Mouse (Mus musculus) kidney, embryonic 14.5 days (tissue): Measurements from ENCODE around the gene Ppp1r16b. TPM values are rescaled to one million over a fixed set of nuclear protein-coding genes. Genes with fewer than 3 reads are reported as not detected.

Source experiments
- ATAC-seq: fragments of 200-750 bp; cut with Nextera tagmentation; 2 replicates; pipeline ENCODE4 v1.8.0; 2017; ENCODE audit warnings: moderate number of reproducible peaks, mild to moderate bottlenecking, moderate TSS enrichment, moderate library complexity; ENCODE audit not compliant: low FRiP score, low TSS enrichment
- H3K27ac ChIP-seq: fragments of 300-500 bp; sonication (generic); 2 replicates; pipeline ENCODE4 v1.5.1; 2014; ENCODE audit warnings: low read depth, mild to moderate bottlenecking, low read length, moderate library complexity, mixed read lengths
- H3K27me3 ChIP-seq: fragments of 300-500 bp; sonication (generic); 2 replicates; pipeline ENCODE4 v1.6.1; 2014; ENCODE audit warnings: mild to moderate bottlenecking, low read length; ENCODE audit not compliant: control insufficient read depth, insufficient read depth
- H3K36me3 ChIP-seq: fragments of 300-500 bp; sonication (generic); 2 replicates; pipeline ENCODE4 v1.6.1; 2014; ENCODE audit warnings: low read length, mixed read lengths; ENCODE audit not compliant: control insufficient read depth, insufficient read depth
- H3K4me1 ChIP-seq: fragments of 300-500 bp; sonication (generic); 2 replicates; pipeline ENCODE4 v1.6.1; 2014; ENCODE audit warnings: low read length, mixed read lengths; ENCODE audit not compliant: control insufficient read depth, insufficient read depth
- H3K4me2 ChIP-seq: fragments of 300-500 bp; sonication (generic); replicated peaks from 2 replicates; pipeline ENCODE4 v1.6.1; 2014; ENCODE audit warnings: low read depth, mild to moderate bottlenecking, low read length
- H3K4me3 ChIP-seq: fragments of 300-500 bp; sonication (generic); 2 replicates; pipeline ENCODE4 v1.5.1; 2014; ENCODE audit warnings: mild to moderate bottlenecking, low read length
- H3K9ac ChIP-seq: fragments of 300-500 bp; sonication (generic); 2 replicates; pipeline ENCODE4 v1.6.1; 2014; ENCODE audit warnings: low read depth, mild to moderate bottlenecking, low read length, moderate library complexity
- H3K9me3 ChIP-seq: fragments of 300-500 bp; sonication (generic); 2 replicates; pipeline ENCODE4 v1.6.1; 2016; ENCODE audit warnings: low read length; ENCODE audit not compliant: control insufficient read depth
- WGBS: fragments of 180-500 bp; shearing (Covaris S2); extraction: QIAGEN DNeasy Blood & Tissue Kit; methylation state at CpG from one replicate; pipeline ENCODE4 v1.1.7; 2014; 5-methylcytosine and 5-hydroxymethylcytosine counted together
- polyA plus RNA-seq: library from polyadenylated mRNA; unstranded; fragments of >200 nt; fragmentation: Nextera tagmentation; extraction: Ambion mirVana; gene quantifications from 2 replicates; pipeline ENCODE4 v1.2.1, GENCODE M21; 2014

Gene Ppp1r16b
- 16.6 and 17.3 TPM in 2 replicates for polyA plus RNA-seq

- no peak for ATAC-seq
- H3K4me3 ChIP-seq, result no peak within 1 kb of the TSS
- H3K9ac ChIP-seq, result no peak within 1 kb of the TSS
- no peaks in the 10 kb centered on the region for H3K36me3 ChIP-seq
- H3K27ac ChIP-seq, result no peak within 1 kb of the TSS
- no peaks in the 10 kb centered on the region for H3K9me3 ChIP-seq
- no peak within 1 kb of the TSS for H3K4me2 ChIP-seq
- WGBS, result 72% methylated on average over 4 of the region's 4 CpGs
- peaks cover 28% of the 10 kb centered on the region for H3K4me1 ChIP-seq
- H3K27me3 ChIP-seq, result peaks cover 41% of the 10 kb centered on the region
Observed at GRCm38 (mm10) chr2:158665098-158665497, at the start of gene Ppp1r16b. Gene Ppp1r16b (plus strand): TSS chr2:158665398.

DNA sequence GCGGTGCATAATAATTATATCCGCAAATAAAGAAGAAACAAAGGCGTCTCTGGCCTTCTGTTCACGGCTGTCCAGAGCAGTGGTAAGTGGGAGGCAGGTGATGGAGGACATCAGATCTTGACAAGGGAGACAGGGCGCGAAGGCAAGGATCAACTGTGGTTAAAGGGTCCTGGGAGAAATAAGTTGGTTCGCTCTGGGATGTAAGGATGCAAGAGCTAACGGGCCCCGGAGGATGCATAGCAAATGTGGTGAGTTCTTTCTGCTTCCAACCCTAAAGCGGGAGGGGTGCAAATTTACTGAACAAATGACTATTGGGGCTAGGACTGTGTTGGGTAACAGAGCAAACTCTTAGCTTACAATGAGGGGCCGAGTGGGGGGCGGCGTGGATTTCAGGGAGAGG lies 49.5 kb upstream of the Ppp1r16b start:
- H3K27ac ChIP-seq, result no peak overlapping the region
- peaks cover 85% of the 10 kb centered on the region for H3K27me3 ChIP-seq
- H3K36me3 ChIP-seq, result no peaks in the 10 kb centered on the region
- ATAC-seq, result no peak
- WGBS, result 3% methylated on average over 13 of the region's 13 CpGs
- H3K9ac ChIP-seq, result no peak overlapping the region
- H3K9me3 ChIP-seq, result no peaks in the 10 kb centered on the region
- H3K4me1 ChIP-seq, result peaks cover 24% of the 10 kb centered on the region; the same call in 1 of the 2 replicates
- H3K4me3 ChIP-seq, result no peak overlapping the region
- no peak overlapping the region for H3K4me2 ChIP-seq

DNA sequence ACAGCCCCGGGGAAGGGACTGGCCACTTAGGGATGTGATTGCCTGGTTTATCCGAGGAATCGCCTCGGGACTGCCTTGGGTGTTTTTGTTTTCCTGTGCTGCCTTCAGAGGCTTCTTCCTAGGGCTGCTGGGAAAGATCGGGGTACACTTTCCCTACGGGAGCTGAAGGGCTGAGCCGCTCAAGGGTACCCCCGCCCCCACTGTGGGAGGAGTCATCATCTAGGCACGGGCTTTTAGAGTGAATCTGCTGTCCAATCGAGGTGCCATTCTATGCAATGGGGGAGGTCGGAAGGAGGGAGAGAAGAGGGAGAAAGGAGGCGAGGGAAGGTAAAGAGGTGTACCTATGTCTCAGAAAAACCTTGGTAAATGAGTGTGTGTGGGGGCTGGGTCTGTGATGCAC lies 48.9 kb upstream of the Ppp1r16b start:
- Histone ChIP-seq H3K4me3 (no peak overlapping the region), H3K9ac (no peak overlapping the region), H3K27ac (no peak overlapping the region), H3K27me3 (peaks cover 82% of the 10 kb centered on the region), H3K4me1 (peaks cover 20% of the 10 kb centered on the region; the same call in 1 of the 2 replicates), H3K36me3 (no peaks in the 10 kb centered on the region), H3K9me3 (no peaks in the 10 kb centered on the region), H3K4me2 (no peak overlapping the region)
- 1% methylated on average over 12 of the region's 12 CpGs for WGBS
- no peak for ATAC-seq

GRCm38 (mm10) chr2:158616790-158617189 lies 48.4 kb upstream of the Ppp1r16b start:
- no peaks in the 10 kb centered on the region for H3K36me3 ChIP-seq
- H3K4me1 ChIP-seq, result peaks cover 20% of the 10 kb centered on the region; the same call in 1 of the 2 replicates
- WGBS, result 12% methylated on average over 11 of the region's 11 CpGs

GRCm38 (mm10) chr2:158624718-158625222 lies 40.4 kb upstream of the Ppp1r16b start, which contains the start of gene Actr5:
Gene Actr5 (plus strand): TSS chr2:158624888.
- peaks cover 24% of the 10 kb centered on the region for H3K36me3 ChIP-seq
- peak within 1 kb of the TSS; percentile 90 for H3K4me2 ChIP-seq
- H3K27me3 ChIP-seq, result peaks cover 7% of the 10 kb centered on the region; the same call in 1 of the 2 replicates
- H3K9me3 ChIP-seq, result no peaks in the 10 kb centered on the region
- peaks cover 15% of the 10 kb centered on the region for H3K4me1 ChIP-seq
- peak; percentile 96 for ATAC-seq
- peak within 1 kb of the TSS; percentile 81 for H3K9ac ChIP-seq
- peak within 1 kb of the TSS; percentile 90 for H3K4me3 ChIP-seq
- peak within 1 kb of the TSS; percentile 87 for H3K27ac ChIP-seq
- WGBS, result under 1% methylated on average over 39 of the region's 39 CpGs

More at GRCm38 (mm10) chr2:158616790-158617189, 48.4 kb upstream of the Ppp1r16b start:
- ATAC-seq, result no peak
- H3K9me3 ChIP-seq, result no peaks in the 10 kb centered on the region
- no peak overlapping the region for H3K4me2 ChIP-seq
- peaks cover 77% of the 10 kb centered on the region for H3K27me3 ChIP-seq
- no peak overlapping the region for H3K27ac ChIP-seq
- no peak overlapping the region for H3K4me3 ChIP-seq
- H3K9ac ChIP-seq, result 0 out of 2 replicates have a peak overlapping the region, but pooled peaks have one; percentile 23

GRCm38 (mm10) chr2:158625231-158625630 lies 40.0 kb upstream of the Ppp1r16b start:
- H3K27me3 ChIP-seq, result peaks cover 7% of the 10 kb centered on the region; the same call in 1 of the 2 replicates
- peaks cover 29% of the 10 kb centered on the region for H3K36me3 ChIP-seq
- H3K9ac ChIP-seq, result peak overlapping the region; percentile 81
- peaks cover 15% of the 10 kb centered on the region for H3K4me1 ChIP-seq
- H3K9me3 ChIP-seq, result no peaks in the 10 kb centered on the region
- WGBS, result under 1% methylated on average over 44 of the region's 44 CpGs
- H3K4me2 ChIP-seq, result peak overlapping the region; percentile 90
- H3K27ac ChIP-seq, result peak overlapping the region; percentile 87
- peak overlapping the region; percentile 90 for H3K4me3 ChIP-seq
- ATAC-seq, result peak; percentile 71; the same call in 1 of the 2 replicates

GRCm38 (mm10) chr2:158625697-158626096 lies 39.5 kb upstream of the Ppp1r16b start:
- Histone ChIP-seq H3K36me3 (peaks cover 33% of the 10 kb centered on the region), H3K27me3 (peaks cover 2% of the 10 kb centered on the region; the same call in 1 of the 2 replicates), H3K4me2 (peak overlapping the region; percentile 90), H3K4me3 (peak overlapping the region; percentile 90), H3K4me1 (peaks cover 15% of the 10 kb centered on the region), H3K9me3 (no peaks in the 10 kb centered on the region), H3K27ac (no peak overlapping the region), H3K9ac (peak overlapping the region; percentile 81)
- WGBS, result 42% methylated on average over 8 of the region's 8 CpGs
- no peak for ATAC-seq

- WGBS, result 80% methylated on average over 3 of the region's 3 CpGs
- Histone ChIP-seq H3K4me1 (peaks cover 15% of the 10 kb centered on the region), H3K27me3 (no peaks in the 10 kb centered on the region), H3K27ac (no peak overlapping the region), H3K9ac (no peak overlapping the region), H3K9me3 (no peaks in the 10 kb centered on the region), H3K4me3 (no peak overlapping the region), H3K36me3 (peaks cover 64% of the 10 kb centered on the region), H3K4me2 (no peak overlapping the region)
- ATAC-seq, result no peak
Observed at GRCm38 (mm10) chr2:158628858-158629257, 36.3 kb upstream of the Ppp1r16b start.

- peaks cover 15% of the 10 kb centered on the region for H3K4me1 ChIP-seq
- 69% methylated on average over 1 of the region's 1 CpGs for WGBS
- ATAC-seq, result no peak
- H3K9me3 ChIP-seq, result no peaks in the 10 kb centered on the region
- no peak overlapping the region for H3K4me3 ChIP-seq
- H3K36me3 ChIP-seq, result peaks cover 67% of the 10 kb centered on the region
- no peak overlapping the region for H3K4me2 ChIP-seq
- H3K27ac ChIP-seq, result no peak overlapping the region
- H3K27me3 ChIP-seq, result no peaks in the 10 kb centered on the region
- no peak overlapping the region for H3K9ac ChIP-seq
Observed at GRCm38 (mm10) chr2:158629414-158629813, 35.8 kb upstream of the Ppp1r16b start.
